Mouse (Mus musculus): ENCODE results near the gene Mlxipl. TPM values are rescaled to one million over a fixed set of nuclear protein-coding genes. Genes with fewer than 3 reads are reported as not detected.

Mlxipl gene
- total RNA-seq, 4 experiments from 2014 or later = 44.9 to 73.8 (median 51.6) TPM

GRCm38 (mm10) chr5:135183131-135183861, 93.6 kb downstream of the Mlxipl start:
- DNase-seq (ENCODE audit: low spot score in 2 of 2) = no peak

- no peak for DNase-seq (ENCODE audit: low spot score in 2 of 2)
Measured at GRCm38 (mm10) chr5:135185016-135185415, 95.3 kb downstream of the Mlxipl start.

DNA sequence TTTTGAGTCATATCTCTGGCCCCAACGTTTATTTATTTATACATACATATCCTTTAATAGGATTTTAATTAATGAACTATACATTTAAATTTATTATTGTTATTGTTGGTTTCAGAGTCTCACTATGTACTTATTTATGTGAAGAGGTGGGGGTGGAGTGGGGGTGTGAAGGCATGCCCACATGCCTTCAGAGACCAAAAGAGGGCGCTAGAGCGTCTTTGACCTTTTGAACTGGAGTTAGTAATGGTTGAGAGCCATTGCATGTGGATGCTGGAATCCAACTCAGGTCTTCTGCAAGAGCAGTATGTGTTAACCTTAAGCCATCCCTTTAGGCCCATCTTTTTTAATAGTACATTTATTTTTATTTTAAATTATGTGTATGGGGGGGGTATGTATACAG, 95.9 kb downstream of the Mlxipl start:
- DNase-seq (ENCODE audit: low spot score in 2 of 2) = no peak

- DNase-seq (ENCODE audit: low spot score in 2 of 2) = no peak
Measured at GRCm38 (mm10) chr5:135186231-135186620, 96.5 kb downstream of the Mlxipl start.

GRCm38 (mm10) chr5:135186621-135187348, 97.1 kb downstream of the Mlxipl start, which contains the start of gene Baz1b:
TSS of gene Baz1b (plus strand) at chr5:135187264.
- DNase-seq (ENCODE audit: low spot score in 2 of 2) = peak; percentile 99

DNA sequence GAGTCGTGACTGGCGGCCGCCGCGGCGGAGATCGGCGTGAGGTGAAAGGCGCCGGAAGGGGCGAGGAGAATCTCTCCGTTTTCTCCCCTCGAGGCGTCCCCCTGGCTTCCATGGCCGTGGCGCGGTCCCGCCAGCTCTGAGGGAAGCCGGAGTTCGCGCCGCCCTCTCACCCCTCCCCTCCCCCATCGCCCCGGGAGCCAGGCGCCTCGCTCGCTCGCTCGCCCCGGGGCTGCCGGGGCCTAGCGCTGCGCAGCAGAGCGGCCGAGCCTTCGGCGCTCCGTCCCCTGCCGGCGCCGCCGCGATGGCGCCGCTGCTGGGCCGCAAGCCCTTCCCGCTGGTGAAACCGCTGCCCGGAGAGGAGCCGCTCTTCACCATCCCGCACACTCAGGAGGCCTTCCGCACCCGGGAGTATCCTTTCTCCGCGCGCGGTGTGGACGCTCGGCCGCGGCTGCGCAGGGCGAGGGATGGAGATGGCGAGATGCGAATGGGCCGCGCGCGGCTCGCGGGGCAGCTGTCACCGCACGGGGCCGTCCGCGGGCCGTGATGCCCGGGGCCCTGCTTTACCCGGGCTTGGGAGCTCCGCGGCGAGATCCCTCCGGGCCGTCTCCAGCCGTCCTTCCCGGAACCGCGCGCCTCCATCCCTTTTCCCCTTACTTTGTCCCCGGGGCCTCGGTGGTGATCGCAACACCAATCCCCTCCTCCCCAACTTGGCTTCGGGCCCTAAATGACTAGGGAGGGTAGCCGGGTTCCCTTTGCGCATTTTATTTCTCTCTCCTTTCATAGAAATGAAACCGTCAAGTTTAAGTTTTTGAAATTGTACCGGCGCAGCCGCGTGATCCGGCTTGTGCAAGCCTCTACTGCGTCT, 97.9 kb downstream of the Mlxipl start:
- peak; percentile 16 to 24 for DNase-seq (ENCODE audit: low spot score in 2 of 2)

Other genes with a start within 250 kb of the Mlxipl start
- gene Tmem270, start 183.2 kb upstream of the Mlxipl start, total RNA-seq (2022) = not detected
- not detected for gene Cldn13, start 174.4 kb upstream of the Mlxipl start, total RNA-seq (2022)
- gene Mettl27, start 157.5 kb upstream of the Mlxipl start, total RNA-seq (2022) = 1 to 10 TPM; 3.8 to 6.1 (median 4.4) TPM
- not detected for gene Cldn4, start 143.0 kb upstream of the Mlxipl start, total RNA-seq (2022)
- gene Cldn3, start 103.7 kb upstream of the Mlxipl start, total RNA-seq (2022) = not detected
- 10 to 100 TPM; 38.5 to 54.3 (median 46.0) TPM for gene Abhd11, start 80.7 kb upstream of the Mlxipl start, total RNA-seq (2022)
- 1 to 10 TPM in 1 of 4 experiments, under 1 TPM in 3; 0.22 to 1.3 (median 0.39) TPM for gene Stx1a, start 66.4 kb upstream of the Mlxipl start, total RNA-seq (2022)
- 10 to 100 TPM; 24.3 to 26.8 (median 25.8) TPM for gene Dnajc30, start 25.7 kb upstream of the Mlxipl start, total RNA-seq (2022)
- 10 to 100 TPM; 25.7 to 36.4 (median 29.8) TPM for gene Bud23, start 24.9 kb upstream of the Mlxipl start, total RNA-seq (2022)
- under 1 TPM in 3 of 4 experiments, not detected in 1; 0.31 to 0.56 (median 0.41) TPM for gene Vps37d, start 11.6 kb upstream of the Mlxipl start, total RNA-seq (2022)
- gene Tbl2, start 59.8 kb downstream of the Mlxipl start, total RNA-seq (2022) = 10 to 100 TPM in 1 of 4 experiments, 1 to 10 TPM in 3; 8.5 to 12.2 (median 8.9) TPM
- gene Bcl7b, start 78.4 kb downstream of the Mlxipl start, total RNA-seq (2022) = 10 to 100 TPM; 25.2 to 34.5 (median 28.4) TPM
- gene Baz1b, start 97.4 kb downstream of the Mlxipl start, total RNA-seq (2022) = 10 to 100 TPM; 34.2 to 36.5 (median 35.3) TPM
- 10 to 100 TPM; 22.0 to 44.3 (median 33.9) TPM for gene Fzd9, start 161.3 kb downstream of the Mlxipl start, total RNA-seq (2022)

All from gastrocnemius, adult 8-10 months (tissue).